Mouse (Mus musculus): Measurements from ENCODE around the gene Pip4p1.
"Not testable (repeated sequence)": the region's sequence is repeated elsewhere in the genome, so short reads cannot be mapped to it uniquely, and the experiment has no call there.

The Pip4p1 gene

DNA sequence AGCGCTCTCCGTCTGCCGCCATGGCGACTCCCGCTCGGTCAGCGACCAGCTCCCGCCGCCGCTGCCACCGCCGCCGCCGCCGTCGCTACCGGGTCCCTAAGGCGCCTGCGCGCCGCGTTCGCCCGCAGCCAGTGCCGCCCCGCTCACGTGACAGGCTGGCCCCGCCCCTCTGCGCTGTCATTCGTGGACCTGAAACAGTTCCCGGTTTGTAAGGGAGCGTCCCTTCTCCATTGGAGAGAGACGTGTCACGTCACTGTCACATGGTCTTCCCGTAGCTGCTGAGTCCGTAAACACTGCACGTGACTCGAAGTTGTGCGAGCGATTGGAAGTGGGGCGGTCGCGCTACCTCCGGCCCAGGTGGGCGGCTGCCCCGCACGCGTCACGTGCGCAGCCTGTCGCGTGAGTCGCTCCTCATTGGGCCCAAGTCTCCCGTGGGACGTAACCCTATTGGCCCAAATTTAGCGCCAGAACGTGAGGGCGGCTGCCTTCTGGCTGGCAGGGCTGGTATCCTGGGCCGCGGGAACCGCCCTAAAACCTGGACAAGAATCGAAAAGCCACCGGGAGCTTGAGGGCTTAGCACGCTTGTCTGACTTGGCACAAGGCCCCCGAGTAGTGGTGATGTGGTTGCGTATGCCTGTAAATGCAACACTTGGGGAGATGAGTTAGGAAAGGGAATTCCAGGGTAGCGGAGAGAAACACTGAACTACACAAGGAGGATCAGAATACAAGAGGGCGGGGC is at the start of gene Pip4p1, which contains the start of gene Pnp:
TSS of gene Pip4p1 (minus strand) at position 103 of the 739 bp plus-strand sequence.
TSS of gene Pnp (plus strand) at position 329 of the 739 bp plus-strand sequence.
- peak; percentile 100 for DNase-seq (ENCODE audit: low read depth, low spot score)

DNA sequence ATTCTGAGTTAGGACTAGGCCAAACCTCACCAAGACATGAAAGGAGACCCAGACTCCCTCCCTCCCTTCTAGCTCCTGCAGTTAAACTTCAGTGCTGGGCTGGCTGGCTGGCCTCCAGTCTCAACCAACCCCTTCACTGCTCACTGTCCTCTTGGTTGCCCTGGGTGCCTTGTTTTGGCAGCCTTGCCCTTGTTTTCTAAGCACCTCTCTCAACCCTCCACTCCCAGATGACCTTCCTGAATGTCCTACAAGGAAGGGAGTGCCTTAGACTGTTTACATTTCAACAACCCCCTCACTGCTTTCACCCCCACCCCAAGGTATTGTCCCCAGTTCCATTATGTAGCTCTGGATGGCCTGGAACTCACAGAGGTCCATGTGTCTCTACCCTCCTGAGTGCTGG is 49.0 kb upstream of the Pip4p1 start:
- DNase-seq (ENCODE audit: low read depth, low spot score) = no peak

DNA sequence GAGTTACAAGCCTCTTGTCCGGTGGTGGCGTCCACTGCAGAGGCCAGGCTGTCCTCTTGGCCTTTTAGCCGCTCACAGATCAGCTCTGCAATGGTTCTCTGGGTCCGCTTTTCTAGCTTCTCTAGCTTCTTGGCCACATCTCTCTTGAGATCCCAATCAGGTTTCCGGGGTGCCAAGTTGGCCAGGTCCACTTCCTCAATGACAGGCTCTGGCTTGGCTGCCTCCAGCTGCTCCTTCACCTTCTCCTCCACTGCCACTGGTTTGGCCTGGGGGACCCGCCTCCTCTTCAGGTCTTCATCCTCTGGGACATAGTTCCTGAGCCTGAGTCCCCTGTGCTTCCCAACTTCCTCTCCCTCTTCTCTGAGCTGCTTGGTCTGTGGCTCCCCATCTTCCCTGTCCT is 47.8 kb upstream of the Pip4p1 start:
- DNase-seq (ENCODE audit: low read depth, low spot score) = not testable (repeated sequence)

DNA sequence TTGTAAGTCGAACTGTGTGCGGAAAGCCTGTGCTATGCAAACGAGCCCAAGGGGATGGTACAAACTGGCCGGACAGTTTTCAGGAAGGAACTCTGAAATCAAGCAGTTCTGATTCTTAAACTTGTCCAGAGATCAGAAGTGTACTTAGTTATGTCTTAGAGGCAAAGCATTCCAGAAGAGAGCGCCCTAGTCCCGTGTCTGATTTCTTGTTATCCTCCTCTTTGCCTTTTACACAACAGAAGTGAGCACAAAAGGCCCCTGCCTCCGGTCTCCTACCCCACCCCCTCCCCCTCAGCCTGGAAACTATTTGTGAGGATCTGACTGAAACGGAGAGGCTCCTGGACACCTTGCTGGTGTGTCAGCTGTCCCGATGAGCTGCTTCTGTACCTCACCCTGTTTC is 46.0 kb upstream of the Pip4p1 start:
- no peak for DNase-seq (ENCODE audit: low read depth, low spot score)

DNA sequence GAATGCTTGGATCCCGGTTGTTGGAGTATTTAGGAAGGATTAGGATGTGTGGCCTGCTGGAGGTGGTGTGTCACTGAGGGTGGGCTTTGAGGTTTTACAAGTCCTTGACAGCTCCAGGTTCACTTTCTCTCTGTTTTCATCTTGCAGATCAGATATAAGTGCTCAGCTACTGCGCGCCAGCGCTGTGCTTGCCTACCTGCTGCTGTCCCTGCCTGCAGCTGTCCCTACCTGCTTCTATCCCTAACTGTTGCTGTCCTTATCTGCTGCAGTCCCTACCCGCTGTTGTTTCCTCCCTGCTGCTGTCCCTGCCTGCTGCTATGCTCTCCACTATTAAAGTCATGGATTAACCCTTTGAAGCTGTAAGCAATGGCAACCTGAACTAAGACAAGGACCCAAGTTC is 44.3 kb upstream of the Pip4p1 start:
- DNase-seq (ENCODE audit: low read depth, low spot score) = no peak

DNA sequence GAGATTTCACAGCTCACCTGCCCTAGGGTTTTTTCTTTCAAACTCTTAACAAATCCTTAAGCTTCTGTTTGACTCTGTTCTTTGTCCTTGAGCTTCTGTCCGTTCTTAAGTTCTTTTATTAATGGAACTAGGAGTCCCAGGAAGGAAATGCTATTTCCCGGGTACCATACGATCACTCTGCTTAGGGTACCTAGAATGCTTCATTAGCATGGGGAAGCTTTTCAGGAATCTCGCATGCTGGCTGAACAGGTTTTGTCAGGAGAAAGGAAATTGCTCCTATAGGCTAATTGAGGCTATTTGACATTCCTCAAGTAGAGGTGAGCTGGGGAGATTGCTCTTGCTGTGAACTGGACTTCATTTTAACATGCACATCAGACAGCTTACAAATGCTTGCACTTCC is 43.0 kb upstream of the Pip4p1 start:
- no peak for DNase-seq (ENCODE audit: low read depth, low spot score)

DNA sequence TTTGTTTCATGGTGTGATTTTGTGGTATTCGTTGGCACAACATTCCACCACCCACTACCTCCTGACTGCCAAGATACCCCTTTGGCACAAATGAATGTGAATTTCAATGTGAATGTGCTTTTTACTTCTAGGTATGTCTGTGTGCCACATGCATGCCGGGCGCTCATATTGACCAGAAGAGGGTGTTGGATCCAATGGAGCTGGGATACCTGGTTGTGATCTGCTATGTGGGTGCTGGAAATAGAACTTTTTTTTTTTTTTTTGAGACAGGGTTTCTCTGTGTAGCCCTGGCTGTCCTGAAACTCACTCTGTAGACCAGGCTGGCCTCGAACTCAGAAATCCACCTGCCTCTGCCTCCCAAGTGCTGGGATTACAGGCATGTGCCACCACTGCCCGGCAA is 42.4 kb upstream of the Pip4p1 start:
- DNase-seq (ENCODE audit: low read depth, low spot score) = not testable (repeated sequence)

DNA sequence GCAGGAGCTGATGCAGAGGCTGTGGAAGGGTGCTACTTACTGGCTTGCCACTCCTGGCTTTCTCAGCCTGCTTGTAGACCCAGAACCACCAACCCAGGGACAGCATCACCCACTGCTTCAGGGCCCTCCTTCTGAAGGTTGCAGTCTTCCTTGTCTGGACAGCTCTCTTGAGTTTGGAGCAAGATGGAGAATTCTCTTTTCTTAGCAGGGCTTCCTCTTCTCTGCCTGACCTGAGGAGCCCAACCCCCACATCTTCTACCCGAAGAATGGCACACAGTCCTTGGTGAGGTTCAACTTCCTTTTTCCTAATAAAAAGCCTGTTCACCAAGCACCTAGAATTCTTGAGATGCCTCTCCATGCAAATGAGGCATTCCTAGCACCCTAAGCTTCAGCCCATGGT is 40.2 kb upstream of the Pip4p1 start:
- no peak for DNase-seq (ENCODE audit: low read depth, low spot score)

DNA sequence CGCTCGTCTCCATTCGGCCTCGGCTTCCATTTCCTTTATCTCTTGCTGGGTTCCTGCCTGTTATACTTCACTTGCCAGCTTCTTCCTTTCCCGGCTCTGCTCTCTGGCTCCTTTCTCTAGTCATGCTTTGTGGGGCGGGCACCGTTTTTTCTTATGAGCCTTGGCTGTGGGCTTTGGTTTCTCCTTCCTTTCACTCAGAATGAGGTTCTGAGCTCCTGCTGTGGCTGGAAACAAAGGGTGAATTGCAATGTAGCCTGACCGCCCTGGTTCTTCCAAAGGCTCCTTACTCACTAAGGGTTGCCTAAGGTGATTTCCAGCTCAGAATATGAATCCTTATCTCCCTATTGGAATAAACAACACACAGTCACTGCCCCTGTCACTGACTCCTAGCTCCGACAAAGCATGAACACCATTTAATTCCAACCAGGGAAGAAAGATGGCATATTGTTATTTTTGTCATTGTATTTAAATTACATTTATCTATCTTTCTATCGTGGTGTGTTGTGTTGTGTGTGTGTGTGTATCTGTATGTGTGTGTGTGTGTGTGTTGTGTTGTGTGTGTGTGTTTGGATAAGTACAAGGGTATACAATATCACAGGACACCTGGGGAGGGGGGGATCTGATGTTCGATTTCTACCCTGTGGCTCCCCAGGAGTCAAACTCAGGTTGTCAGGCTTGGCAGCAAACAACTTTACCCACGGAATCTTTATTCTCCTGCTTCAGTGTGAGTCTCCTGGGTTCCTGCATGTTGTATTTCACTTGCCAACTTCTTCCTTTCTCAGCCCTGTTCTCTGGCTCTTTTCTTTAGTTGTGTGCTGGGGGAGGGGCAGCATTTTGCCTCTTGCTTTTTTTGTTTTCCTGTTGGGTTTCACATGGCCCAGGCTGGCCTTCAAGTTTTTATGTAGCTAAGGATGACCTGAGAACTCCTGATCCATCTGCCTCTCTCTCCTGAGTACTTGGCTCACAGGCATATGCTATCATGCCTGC is 39.2 kb upstream of the Pip4p1 start:
- no peak for DNase-seq (ENCODE audit: low read depth, low spot score)

DNA sequence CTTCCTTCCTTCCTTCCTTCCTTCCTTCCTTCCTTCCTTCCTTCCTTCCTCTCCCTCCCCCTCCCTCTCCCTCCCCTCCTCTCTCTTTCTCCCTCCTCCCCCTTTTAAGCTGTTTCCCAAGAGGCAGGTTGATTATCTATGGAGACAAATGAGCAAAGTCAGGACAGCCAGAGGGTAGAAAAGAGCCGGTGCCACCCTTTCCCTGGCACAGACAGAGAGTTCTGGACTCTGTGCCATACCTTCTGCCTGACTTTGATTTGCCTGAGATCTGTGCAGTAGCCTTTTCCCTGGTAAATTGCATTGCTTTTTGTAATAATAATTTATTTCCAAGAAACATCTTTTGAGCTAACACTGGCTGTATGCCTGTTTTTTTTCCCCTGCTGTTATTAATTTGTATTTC is 38.4 kb upstream of the Pip4p1 start:
- DNase-seq (ENCODE audit: low read depth, low spot score) = no peak

DNA sequence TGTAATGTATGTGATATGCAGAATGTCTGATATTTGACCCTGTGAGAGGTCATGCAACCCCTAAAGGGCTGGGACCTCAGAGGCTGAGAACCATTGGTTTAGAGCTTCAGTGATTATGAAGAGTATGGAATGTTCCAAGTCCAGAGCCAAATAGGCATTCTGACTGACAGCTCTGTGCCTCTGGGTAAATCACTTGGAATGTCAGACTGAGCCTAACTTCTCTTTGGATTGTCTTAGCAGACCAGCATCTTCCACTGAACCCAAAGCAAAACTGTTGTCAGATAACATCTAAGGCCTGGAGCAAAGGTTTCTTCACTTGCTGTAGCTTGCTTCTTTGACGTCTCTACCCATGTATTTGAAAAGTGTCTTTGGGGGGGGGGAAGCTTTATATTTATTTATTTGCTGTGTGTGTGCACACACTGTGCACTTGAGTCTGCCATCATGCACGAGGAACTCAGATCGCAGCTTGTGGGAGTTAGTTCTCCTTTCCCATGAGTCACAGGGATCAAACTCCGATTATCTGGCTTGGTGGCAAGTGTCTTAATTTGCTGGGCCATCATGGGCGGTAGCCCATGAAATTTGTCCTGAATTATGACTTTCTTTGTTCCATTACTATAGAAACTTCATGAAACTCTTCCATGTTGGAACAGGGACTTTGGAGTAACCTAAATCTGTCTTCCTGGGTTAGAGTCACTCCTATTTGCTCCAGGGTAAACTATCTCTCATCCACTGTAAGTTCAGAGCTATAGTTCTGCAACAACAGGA is 37.7 kb upstream of the Pip4p1 start:
- no peak for DNase-seq (ENCODE audit: low read depth, low spot score)

DNA sequence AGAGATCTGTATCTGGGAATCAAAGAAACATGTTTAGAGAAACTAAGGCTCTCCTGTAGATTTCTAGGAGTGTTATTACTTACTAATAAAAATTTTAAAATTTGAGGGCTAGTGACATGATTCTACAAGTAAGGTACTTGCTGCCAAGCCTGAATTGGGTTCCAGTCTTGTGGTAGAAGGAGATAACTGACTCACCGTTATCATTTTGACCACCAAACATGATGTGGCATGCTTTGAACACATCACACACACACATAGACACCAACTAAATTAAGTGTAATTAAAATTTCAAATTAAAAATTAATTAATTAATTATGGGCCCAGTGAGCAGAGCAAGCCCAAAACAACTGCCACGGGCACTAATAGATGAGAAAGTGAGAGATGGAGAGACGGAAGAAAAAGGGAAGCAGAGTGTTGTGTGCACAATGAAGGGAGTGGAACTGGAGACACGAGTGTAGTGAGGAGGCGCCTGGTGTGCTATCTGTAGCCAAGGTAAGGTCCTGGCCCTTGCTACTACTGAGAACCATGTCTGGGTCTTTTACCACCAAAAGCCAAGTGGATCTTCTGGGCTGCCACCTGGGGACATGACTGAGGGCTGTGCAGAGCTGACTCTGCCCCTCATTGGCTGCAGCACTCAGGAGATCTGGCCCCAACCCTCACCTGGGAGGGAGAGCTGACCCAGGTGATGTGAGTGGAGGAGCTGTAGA is 27.8 kb upstream of the Pip4p1 start:
- not testable (repeated sequence) for DNase-seq (ENCODE audit: low read depth, low spot score)

DNA sequence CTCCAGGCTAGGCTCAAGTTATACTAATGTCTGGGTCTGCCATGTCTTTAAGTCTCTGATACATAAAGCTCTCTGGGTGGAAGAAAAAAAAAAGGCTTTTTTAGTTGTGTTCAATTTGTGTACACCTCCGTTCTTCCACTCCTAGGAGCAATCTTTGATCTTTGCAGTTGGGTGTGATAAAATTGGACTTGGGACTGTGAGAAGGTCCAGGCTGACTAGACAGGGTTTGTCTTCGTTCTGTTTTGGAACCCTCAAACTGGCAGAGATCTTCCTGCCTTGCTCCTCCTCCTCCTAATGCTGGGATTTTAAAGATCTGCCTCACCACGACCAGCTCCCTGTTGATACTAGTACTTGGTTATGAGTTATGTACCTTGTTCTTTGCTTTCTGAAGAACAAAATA is 26.5 kb upstream of the Pip4p1 start:
- not testable (repeated sequence) for DNase-seq (ENCODE audit: low read depth, low spot score)

DNA sequence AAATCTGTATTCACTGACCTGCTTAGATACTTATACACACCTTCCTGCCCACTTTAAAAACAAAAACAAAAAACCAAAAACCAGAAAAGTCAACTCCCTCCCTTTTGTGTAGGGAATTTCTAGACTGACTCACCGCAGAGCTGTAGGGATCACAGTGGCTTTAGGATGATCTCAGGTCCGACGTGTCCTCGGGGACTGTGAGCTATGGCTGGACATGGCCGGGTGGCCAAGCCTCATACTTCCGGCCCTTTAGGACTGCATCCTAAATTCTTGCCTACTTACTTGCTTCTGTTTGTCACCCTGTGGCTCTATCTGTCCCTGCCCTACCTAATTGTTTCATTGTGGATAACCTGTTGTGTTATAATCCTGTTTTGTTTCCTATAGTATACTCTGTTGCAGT is 26.1 kb upstream of the Pip4p1 start:
- DNase-seq (ENCODE audit: low read depth, low spot score) = not testable (repeated sequence)

DNA sequence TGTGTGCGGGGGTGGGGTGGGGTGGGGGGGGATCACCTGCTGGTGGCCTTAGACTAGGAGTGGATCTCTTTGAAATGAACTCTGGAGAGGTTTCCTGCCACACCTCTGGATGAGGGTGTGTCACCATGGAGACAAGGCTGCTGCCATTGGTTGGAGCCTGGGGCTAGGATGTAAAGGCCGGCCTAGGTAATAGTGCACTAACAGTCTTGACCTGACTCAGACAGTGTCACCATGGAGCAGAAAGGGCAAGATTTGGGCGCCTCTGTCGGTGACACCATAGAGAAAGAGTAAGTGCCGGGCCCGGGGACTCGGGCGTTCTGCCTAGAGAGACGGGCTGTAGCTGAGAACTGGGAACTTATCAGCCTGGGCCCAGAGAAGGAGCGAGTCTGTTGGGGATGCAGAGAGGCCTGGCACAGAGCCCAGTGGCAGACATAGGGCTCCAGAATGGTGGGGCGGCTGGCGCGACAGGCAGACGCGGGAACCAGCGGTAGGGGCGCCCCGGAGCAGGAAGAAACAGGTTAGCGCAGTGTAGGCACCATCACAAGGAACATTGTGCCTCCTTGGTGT is 25.4 kb upstream of the Pip4p1 start, which contains the start of gene Pnp2:
TSS of gene Pnp2 (plus strand) at position 51 of the 567 bp plus-strand sequence.
- peak; percentile 18 for DNase-seq (ENCODE audit: low read depth, low spot score)

DNA sequence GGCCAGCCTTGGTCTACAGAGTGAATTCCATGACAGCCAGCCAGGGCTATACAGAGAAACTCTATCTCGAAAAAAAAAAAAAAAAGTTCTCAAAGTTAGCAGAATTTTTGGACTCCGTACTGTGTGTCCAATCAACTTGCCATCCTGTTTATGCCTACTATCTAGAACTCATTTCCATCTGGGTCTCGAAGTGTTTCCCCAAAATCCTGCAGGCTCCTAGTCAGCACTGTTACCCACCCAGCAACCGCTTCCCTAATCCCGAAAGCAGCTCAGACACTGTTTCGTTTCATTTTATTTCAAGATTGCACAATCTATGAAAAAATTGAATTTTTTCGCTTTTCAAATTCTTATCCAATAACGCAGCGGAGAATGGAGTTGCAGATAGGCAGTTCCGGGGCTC is 24.8 kb upstream of the Pip4p1 start:
- DNase-seq (ENCODE audit: low read depth, low spot score) = no peak

DNA sequence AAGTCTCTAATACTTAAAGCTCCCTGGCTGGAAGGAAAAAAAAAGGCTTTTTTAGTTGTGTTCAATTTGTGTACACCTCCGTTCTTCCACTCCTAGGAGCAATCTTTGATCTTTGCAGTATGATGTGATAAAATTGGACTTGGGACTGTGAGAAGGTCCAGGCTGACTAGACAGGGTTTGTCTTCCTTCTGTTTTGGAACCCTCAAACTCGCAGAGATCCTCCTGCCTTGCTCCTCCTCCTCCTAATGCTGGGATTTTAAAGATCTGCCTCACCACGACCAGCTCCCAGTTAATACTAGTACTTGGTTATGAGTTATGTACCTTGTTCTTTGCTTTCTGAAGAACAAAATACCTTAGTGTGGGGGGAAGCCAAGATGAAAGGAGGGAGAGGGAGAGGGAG is 14.9 kb upstream of the Pip4p1 start:
- not testable (repeated sequence) for DNase-seq (ENCODE audit: low read depth, low spot score)

DNA sequence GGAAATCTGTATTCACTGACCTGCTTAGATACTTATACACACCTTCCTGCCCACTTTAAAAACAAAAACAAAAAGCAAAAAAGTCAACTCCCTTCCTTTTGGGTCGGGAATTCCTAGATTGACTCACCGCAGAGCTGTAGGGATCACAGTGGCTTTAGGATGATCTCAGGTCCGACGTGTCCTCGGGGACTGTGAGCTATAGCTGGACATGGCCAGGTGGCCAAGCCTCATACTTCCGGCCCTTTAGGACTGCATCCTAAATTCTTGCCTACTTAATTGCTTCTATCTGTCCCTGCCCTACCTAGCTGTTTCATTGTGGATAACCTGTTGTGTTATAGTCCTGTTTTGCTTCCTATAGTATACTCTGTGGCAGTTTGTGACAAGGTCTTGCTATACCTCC is 14.4 kb upstream of the Pip4p1 start:
- not testable (repeated sequence) for DNase-seq (ENCODE audit: low read depth, low spot score)

DNA sequence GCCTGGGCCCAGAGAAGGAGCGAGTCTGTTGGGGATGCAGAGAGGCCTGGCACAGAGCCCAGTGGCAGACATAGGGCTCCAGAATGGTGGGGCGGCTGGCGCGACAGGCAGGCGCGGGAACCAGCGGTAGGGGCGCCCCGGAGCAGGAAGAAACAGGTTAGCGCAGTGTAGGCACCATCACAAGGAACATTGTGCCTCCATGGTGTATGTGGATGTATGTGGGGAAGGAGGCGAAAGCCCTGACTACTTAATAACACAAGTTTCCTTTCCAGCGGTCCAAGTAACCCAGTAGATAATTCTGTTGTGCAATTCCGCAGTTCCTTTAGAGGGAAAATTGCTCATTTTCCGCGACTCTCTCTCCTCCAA is 14.0 kb upstream of the Pip4p1 start:
- DNase-seq (ENCODE audit: low read depth, low spot score) = not testable (repeated sequence)

DNA sequence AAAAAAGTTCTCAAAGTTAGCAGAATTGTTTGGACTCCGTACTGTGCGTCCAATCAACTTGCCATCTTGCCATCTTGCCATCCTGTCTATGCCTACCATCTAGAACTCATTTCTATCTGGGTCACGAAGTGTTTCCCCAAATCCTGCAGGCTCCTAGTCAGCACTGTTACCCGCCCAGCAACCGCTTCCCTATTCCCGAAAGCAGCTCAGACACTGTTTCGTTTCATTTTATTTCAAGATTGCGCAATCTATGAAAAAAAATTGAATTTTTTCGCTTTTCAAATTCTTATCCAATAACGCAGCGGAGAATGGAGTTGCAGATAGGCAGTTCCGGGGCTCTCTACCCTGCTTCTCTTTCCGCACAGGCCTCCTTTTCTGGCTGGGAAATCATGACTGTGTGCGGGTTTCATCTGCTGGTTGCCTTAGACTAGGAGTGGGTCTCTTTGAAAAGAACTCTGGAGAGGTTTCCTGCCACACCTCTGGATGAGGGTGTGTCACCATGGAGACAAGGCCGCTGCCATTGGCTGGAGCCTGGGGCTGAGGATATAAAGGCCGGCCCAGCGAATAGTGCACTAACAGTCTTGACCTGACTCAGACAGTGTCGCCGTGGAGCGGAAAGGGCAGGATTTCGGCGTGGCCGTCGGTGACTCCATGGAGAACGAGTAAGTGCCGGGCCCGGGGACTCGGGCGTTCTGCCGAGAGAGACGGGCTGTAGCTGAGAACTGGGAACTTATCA is 13.4 kb upstream of the Pip4p1 start, which contains the start of gene Gm49342:
TSS of gene Gm49342 (plus strand) at position 586 of the 736 bp plus-strand sequence.
- peak; percentile 94 for DNase-seq (ENCODE audit: low read depth, low spot score)
